Comparison of ENCODE assay signal across 46 mouse cellular contexts in genomic region chr13:60789466-60789865, GRCm38 (mm10). TPM values are rescaled to one million over a fixed set of nuclear protein-coding genes. Genes with fewer than 3 reads are reported as not detected.
"Had no signal": no experiment of that assay in that cellular context is flagged by ENCODE, and none has a peak within 500 bp of the region (broad histone marks: within the 10 kb centered on the region; RNA-seq: fewer than 3 reads in every experiment).

No protein-coding gene starts in this region.

- DNase-seq: left cerebral cortex, postnatal 4 days; liver; liver, embryonic 13.5 days; liver, postnatal 0 days; lung, adult 18-20 months; lung, adult 2 months; lung, embryonic 14.5 days; lung, postnatal 10 days; lung, postnatal 14 days; lung, postnatal 36 days; lung, postnatal 4 days; midbrain, embryonic 14.5 days had no signal

- H3K4me2 ChIP-seq: limb, embryonic 12.5 days; limb, embryonic 13.5 days; limb, embryonic 15.5 days; liver, embryonic 11.5 days; liver, embryonic 12.5 days; liver, embryonic 13.5 days; liver, embryonic 15.5 days; lung, embryonic 14.5 days; lung, embryonic 15.5 days; midbrain, embryonic 11.5 days; midbrain, embryonic 12.5 days; midbrain, embryonic 15.5 days; neural tube, embryonic 12.5 days had no signal

- H3K4me3 ChIP-seq: limb, embryonic 10.5 days; limb, embryonic 12.5 days; limb, embryonic 13.5 days; limb, embryonic 15.5 days; liver, embryonic 12.5 days; liver, embryonic 13.5 days; liver, embryonic 15.5 days; lung, embryonic 15.5 days; megakaryocyte, embryonic 14.5 days; midbrain, embryonic 12.5 days; midbrain, embryonic 15.5 days; myocyte; neural tube, embryonic 12.5 days had no signal

- H3K27ac ChIP-seq: limb, embryonic 10.5 days; limb, embryonic 12.5 days; limb, embryonic 13.5 days; limb, embryonic 15.5 days; liver, embryonic 12.5 days; liver, embryonic 13.5 days; liver, embryonic 14.5 days; liver, embryonic 15.5 days; lung, embryonic 15.5 days; macrophage; midbrain, embryonic 12.5 days; midbrain, embryonic 15.5 days; neural tube, embryonic 12.5 days had no signal

- H3K36me3 ChIP-seq: limb, embryonic 10.5 days; limb, embryonic 12.5 days; limb, embryonic 13.5 days; limb, embryonic 15.5 days; liver, embryonic 12.5 days; liver, embryonic 13.5 days; liver, embryonic 15.5 days; lung, embryonic 15.5 days; midbrain, embryonic 12.5 days; midbrain, embryonic 15.5 days; neural tube, embryonic 12.5 days had no signal

- H3K27me3 ChIP-seq: limb, embryonic 12.5 days; limb, embryonic 13.5 days; limb, embryonic 15.5 days; liver, embryonic 12.5 days; liver, embryonic 13.5 days; liver, embryonic 15.5 days; lung, embryonic 15.5 days; midbrain, embryonic 12.5 days; midbrain, embryonic 15.5 days; neural tube, embryonic 12.5 days had no signal

- H3K4me1 ChIP-seq: limb, embryonic 10.5 days; limb, embryonic 12.5 days; limb, embryonic 13.5 days; limb, embryonic 15.5 days; liver, embryonic 12.5 days; liver, embryonic 13.5 days; liver, embryonic 15.5 days; lung, embryonic 15.5 days; midbrain, embryonic 12.5 days; midbrain, embryonic 15.5 days; neural tube, embryonic 12.5 days had no signal

- H3K9ac ChIP-seq: limb, embryonic 12.5 days; limb, embryonic 13.5 days; limb, embryonic 15.5 days; liver, embryonic 12.5 days; liver, embryonic 13.5 days; liver, embryonic 14.5 days; liver, embryonic 15.5 days; liver, postnatal 0 days; lung, embryonic 14.5 days; lung, embryonic 15.5 days; midbrain, embryonic 12.5 days; midbrain, embryonic 15.5 days; neural tube, embryonic 12.5 days had no signal

- H3K9me3 ChIP-seq: limb, embryonic 10.5 days; limb, embryonic 12.5 days; limb, embryonic 13.5 days; limb, embryonic 15.5 days; liver, embryonic 12.5 days; liver, embryonic 13.5 days; liver, embryonic 15.5 days; lung, embryonic 15.5 days; megakaryocyte, embryonic 14.5 days; midbrain, embryonic 12.5 days; midbrain, embryonic 15.5 days; neural tube, embryonic 12.5 days had no signal

- ATAC-seq: liver, embryonic 12.5 days; liver, postnatal 0 days; lung, postnatal 0 days; midbrain, embryonic 15.5 days; midbrain, embryonic 16.5 days had no signal

RNA-seq across cellular contexts. Expression of gene BC051665, which starts 3.3 kb away (rescaled TPM):
- total RNA-seq: left cerebral cortex, adult 8-10 months; left cerebral cortex, postnatal 10 days; left cerebral cortex, postnatal 14 days; left cerebral cortex, postnatal 25 days; left cerebral cortex, postnatal 36 days; left cerebral cortex, postnatal 4 days; liver, adult 2 months; megakaryocyte progenitor cell, adult 5-6 weeks; megakaryocyte, adult 5-6 weeks; megakaryocyte-erythroid progenitor cell, adult 5-6 weeks; midbrain, postnatal 0 days; monocyte, adult 5-6 weeks had no signal
- polyA plus RNA-seq: limb, embryonic 10.5 days; limb, embryonic 11.5 days; limb, embryonic 12.5 days; limb, embryonic 13.5 days; limb, embryonic 14.5 days; limb, embryonic 15.5 days; liver, adult 2 months; liver, embryonic 11.5 days; liver, embryonic 12.5 days; liver, embryonic 13.5 days; liver, embryonic 14.5 days; liver, embryonic 15.5 days; liver, embryonic 16.5 days; liver, postnatal 0 days; lung, adult 2 months; lung, embryonic 14.5 days; lung, embryonic 15.5 days; lung, embryonic 16.5 days; lung, postnatal 0 days; macrophage; midbrain, embryonic 11.5 days; midbrain, embryonic 12.5 days; midbrain, embryonic 14.5 days; midbrain, embryonic 15.5 days; midbrain, embryonic 16.5 days; midbrain, postnatal 0 days; myocyte; neural tube, embryonic 11.5 days; neural tube, embryonic 12.5 days had no signal

RNA-seq across cellular contexts. Expression of gene Ctsll3, which starts 13.2 kb away (rescaled TPM):
- total RNA-seq: left cerebral cortex, adult 8-10 months; left cerebral cortex, postnatal 10 days; left cerebral cortex, postnatal 14 days; left cerebral cortex, postnatal 25 days; left cerebral cortex, postnatal 36 days; left cerebral cortex, postnatal 4 days; liver, adult 2 months; megakaryocyte progenitor cell, adult 5-6 weeks; megakaryocyte, adult 5-6 weeks; megakaryocyte-erythroid progenitor cell, adult 5-6 weeks; midbrain, postnatal 0 days; monocyte, adult 5-6 weeks had no signal
- polyA plus RNA-seq: limb, embryonic 10.5 days; limb, embryonic 11.5 days; limb, embryonic 12.5 days; limb, embryonic 13.5 days; liver, adult 2 months; liver, embryonic 11.5 days; liver, embryonic 12.5 days; liver, embryonic 13.5 days; liver, embryonic 14.5 days; liver, embryonic 15.5 days; liver, embryonic 16.5 days; liver, postnatal 0 days; lung, adult 2 months; lung, embryonic 14.5 days; lung, embryonic 15.5 days; lung, embryonic 16.5 days; lung, postnatal 0 days; macrophage; midbrain, embryonic 11.5 days; midbrain, embryonic 12.5 days; midbrain, embryonic 14.5 days; midbrain, embryonic 15.5 days; midbrain, embryonic 16.5 days; midbrain, postnatal 0 days; myocyte; neural tube, embryonic 11.5 days; neural tube, embryonic 12.5 days had no signal
